Mouse (Mus musculus): ENCODE results near the gene Aif1.

Gene Aif1

DNA sequence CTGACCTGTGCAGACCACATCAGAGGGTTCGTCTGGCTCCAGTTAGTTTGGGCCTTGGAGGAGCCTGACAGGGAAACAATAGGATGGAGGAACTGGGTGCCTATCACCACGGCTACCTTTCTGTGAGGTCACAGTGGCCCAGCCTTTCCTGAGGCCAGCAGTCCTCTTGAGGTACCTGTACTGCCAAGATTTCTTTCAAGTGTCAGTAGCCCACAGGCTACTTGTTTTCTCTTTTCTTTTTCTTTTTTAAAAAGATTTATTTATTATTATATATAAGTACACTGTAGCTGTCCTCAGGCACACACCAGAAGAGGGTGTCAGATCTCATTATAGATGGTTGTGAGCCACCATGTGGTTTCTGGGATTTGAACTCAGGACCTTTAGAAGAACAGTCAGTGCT, at the start of gene Aif1:
Gene Aif1, minus strand, starts transcription at position 101 of the 400 bp plus-strand sequence.
- DNase-seq (ENCODE audit: low spot score in 2 of 2), result no peak

- DNase-seq (ENCODE audit: low spot score in 2 of 2), result no peak
Measured at GRCm38 (mm10) chr17:35225456-35225855, 49.6 kb upstream of the Aif1 start.

GRCm38 (mm10) chr17:35224641-35225040, 48.8 kb upstream of the Aif1 start:
- DNase-seq (ENCODE audit: low spot score in 2 of 2), result no peak

DNA sequence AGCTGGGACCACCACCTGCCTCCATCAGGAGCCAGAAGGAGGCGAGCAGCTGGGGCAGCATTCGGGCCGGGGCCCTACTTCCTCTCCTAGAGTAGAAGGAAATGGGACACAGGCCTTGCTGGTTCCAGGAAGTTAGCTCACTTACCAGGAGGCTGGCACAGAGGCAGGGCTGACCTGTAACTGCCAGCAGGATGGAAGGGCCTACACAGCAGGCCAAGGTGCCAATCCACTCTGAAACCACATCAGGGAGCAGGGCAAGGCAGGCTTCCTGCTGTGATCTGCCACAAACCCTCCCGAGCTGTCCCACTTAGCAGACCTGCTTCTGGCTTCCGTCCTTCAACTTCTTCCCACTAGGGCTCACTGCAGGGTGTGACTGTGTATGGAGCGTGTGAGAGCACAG, 46.4 kb upstream of the Aif1 start:
- no peak for DNase-seq (ENCODE audit: low spot score in 2 of 2)

DNA sequence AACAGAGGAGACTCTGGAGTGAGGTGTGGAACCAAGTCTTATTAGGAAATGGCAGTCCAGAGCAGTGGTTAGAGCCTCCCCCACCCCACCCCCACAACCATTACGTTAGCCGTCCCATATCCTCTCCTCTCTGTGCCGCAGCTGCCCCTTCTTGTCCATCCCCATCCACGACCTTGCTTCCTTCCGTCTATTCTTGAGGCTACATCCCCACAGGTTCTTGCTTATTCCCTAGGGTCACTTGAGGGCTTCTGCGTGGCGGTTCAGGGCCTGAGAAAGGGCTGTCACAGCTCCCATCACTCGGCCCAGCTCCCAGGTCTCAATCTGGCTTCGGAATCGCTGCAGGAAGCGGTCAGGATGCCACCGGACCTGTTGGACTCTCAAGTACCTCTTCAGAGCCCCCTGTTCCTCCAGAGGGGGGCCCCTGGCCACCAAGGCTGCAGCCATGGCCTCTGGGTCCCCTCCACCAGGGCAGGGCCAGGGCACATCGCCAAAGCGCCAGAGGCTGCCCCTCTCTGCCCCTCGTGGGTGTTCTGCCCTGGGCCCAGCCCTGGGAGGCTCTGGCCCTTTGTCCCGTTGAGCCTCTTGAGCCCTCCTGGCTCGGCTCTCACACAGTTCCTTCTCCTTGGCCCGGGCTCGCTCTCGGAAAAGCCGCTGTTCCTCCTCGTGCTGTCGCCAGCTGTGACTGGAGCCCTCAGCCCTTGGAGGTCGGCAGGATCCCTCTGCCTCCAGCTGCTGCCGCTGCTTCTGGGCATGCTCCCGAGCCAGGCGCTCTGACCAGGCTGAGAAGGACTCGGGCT, 44.5 kb upstream of the Aif1 start, which contains the start of gene Gm16181:
Gene Gm16181, plus strand, starts transcription at position 679 of the 797 bp plus-strand sequence.
- peak in 1 of 2 experiments; percentile 59 for DNase-seq (ENCODE audit: low spot score in 2 of 2)

DNA sequence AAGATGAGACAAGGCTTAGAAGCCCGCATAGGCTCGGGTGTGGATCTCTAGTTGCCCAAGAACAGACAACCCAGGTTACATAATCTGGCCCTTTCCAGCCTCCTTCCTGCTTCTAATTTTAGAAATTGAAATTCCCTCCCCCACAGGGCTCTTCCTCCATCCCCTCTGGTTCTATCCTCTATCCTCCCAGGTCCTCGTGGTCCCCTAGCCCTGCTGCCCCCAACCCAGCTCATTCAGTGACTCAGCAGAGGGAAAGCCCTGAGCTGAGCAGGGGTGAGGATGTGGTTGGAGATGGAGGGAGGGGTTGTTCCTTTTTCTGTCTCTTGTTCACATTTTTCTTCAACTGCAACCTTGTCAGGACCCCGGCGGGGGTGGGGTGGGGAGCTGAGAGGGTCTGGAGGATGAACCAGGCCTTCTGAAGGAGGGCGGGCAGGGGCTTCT, 43.8 kb upstream of the Aif1 start:
- DNase-seq (ENCODE audit: low spot score in 2 of 2), result no peak

GRCm38 (mm10) chr17:35218516-35219193, 42.8 kb upstream of the Aif1 start:
- no peak for DNase-seq (ENCODE audit: low spot score in 2 of 2)

DNA sequence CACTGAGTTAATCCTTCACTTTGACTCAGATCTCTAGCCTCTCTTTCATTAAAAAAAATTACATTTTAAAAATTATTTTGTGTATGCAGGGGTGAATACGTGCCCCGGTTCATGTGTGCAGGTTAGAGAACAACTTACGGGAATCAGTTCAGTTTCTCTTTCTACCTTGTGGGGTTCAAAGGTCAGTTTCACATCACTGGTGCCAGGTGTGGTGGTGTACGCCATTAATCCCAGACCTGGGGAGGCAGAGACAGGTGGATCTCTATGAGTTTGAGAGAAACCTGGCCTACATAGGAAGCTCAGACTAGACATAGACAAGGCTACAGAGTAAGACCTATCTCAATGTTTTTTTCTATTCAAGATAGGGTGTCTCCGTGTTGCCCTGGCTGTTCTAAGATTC, 37.2 kb upstream of the Aif1 start:
- no peak for DNase-seq (ENCODE audit: low spot score in 2 of 2)

GRCm38 (mm10) chr17:35210593-35210992, 34.7 kb upstream of the Aif1 start:
- DNase-seq (ENCODE audit: low spot score in 2 of 2), result no peak

DNA sequence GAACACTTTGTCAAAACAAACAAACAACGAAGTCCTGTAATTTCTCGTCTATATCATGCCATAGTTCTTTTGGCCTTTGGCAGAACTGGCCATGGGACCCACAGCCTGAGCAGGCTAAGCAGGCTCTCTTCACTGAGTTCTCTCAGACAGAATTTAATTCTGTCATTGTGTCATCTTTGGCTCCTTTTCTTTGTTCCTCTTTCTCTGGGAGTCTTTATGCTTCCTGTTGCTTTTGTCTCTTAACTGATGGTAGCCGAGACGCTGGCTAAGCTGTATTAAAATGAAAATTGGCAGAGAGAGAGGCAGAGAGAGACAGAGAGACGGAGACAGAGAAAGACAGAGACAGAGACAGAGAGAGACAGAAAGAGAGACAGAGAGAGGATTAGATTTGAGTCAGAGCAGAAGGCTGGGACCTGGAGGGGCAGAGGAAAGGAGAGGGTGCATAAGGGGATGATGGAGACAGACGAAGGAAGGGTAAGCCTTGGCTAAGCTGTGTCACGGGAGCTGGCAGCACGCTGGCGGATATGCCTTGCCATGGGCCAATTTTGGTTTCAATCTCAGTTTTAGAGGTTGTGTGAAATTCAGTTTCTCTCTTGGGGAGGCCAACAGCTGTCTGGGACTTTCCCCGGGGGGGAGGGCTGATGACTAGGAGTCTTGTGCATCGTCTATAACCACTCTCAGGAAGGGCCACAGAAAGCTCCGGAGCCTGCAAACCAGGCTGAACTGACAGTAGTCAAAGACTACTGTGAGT, 34.1 kb upstream of the Aif1 start:
- no peak for DNase-seq (ENCODE audit: low spot score in 2 of 2)

- no peak for DNase-seq (ENCODE audit: low spot score in 2 of 2)
Measured at GRCm38 (mm10) chr17:35205380-35205769, 29.5 kb upstream of the Aif1 start.

DNA sequence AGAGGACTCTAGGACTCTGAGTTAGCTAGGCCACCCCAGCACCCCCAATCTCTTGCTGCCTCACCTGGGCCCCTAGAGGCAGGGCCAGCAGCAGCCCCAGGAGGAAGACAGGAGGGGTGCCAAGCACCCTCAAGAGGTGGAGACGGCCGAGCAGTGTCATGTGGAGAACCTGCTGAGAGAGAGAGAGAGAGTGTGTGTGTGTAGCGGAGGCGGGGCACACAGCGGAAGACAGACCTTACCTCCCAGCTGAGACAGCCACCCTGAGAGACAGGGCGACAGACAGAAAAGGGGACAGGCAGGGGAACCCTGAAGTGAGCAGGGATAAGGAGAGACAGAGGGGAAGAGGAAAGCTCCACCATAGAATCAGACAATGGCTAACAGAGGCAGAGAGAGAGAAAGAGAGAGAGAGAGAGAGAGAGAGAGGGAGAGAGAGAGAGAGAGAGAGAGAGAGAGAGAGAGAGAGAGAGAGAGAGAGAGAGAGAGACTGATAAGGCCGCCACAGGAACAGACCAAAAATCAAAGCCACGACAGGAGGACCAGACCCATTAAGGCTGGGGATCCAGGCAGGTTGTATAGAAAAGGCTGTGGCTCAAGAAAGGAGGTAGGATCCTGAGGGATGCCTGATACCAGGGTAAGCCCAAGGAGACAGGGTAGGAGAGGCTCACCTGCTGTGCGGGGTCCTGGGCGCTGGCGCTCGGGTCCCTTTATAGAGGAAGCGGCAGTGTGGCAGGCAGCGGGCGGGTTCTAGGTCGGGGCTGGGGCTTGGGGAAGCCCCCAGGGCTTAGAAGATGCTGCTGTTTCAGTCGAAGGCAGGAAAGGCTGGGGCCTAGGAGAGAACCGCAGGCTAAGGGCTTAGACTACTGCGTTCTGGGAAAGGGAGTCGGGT, 28.9 kb upstream of the Aif1 start, which contains the start of gene Lta:
Gene Lta, minus strand, starts transcription at position 858 of the 886 bp plus-strand sequence.
- no peak for DNase-seq (ENCODE audit: low spot score in 2 of 2)

GRCm38 (mm10) chr17:35202442-35202841, 26.6 kb upstream of the Aif1 start:
- no peak for DNase-seq (ENCODE audit: low spot score in 2 of 2)

GRCm38 (mm10) chr17:35201787-35202186, 25.9 kb upstream of the Aif1 start, which contains the start of gene Tnf:
Gene Tnf, minus strand, starts transcription at chr17:35202007.
- no peak for DNase-seq (ENCODE audit: low spot score in 2 of 2)

- no peak for DNase-seq (ENCODE audit: low spot score in 2 of 2)
Measured at GRCm38 (mm10) chr17:35201128-35201527, 25.3 kb upstream of the Aif1 start.

- DNase-seq (ENCODE audit: low spot score in 2 of 2), result no peak
Measured at GRCm38 (mm10) chr17:35200398-35200797, 24.5 kb upstream of the Aif1 start.

- no peak for DNase-seq (ENCODE audit: low spot score in 2 of 2)
Measured at GRCm38 (mm10) chr17:35198946-35199345, 23.1 kb upstream of the Aif1 start.

DNA sequence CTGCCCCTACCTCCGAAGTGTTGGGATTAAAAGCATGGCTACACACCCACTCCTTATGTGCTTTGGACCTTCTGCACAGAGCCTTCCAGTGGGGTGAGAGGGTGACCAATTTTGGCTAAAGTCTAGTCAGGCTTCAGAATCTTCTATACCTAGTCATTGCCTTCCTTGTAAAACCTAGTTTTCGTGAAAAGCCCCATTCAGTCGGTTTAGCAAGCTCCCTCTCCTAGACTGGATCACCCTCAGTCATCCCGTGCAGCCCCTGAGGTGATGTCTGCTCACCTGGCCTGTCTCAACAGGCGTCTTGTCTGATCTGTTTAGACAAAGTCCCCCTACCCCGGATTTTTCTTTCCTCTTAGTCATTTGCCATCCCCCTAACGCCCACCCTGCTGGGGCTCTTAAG, 22.2 kb upstream of the Aif1 start:
- DNase-seq (ENCODE audit: low spot score in 2 of 2), result no peak

- no peak for DNase-seq (ENCODE audit: low spot score in 2 of 2)
Measured at GRCm38 (mm10) chr17:35197126-35197525, 21.3 kb upstream of the Aif1 start.

GRCm38 (mm10) chr17:35196321-35196641, 20.4 kb upstream of the Aif1 start:
- no peak for DNase-seq (ENCODE audit: low spot score in 2 of 2)

GRCm38 (mm10) chr17:35195631-35196320, 19.9 kb upstream of the Aif1 start:
- peak; percentile 74 to 85 for DNase-seq (ENCODE audit: low spot score in 2 of 2)

All from urinary bladder, postnatal 4 days (tissue).